Mouse (Mus musculus) lung, adult 2 months (tissue): ENCODE measurements at regions not wholly inside any gene's neighbourhood (a gene's known extent, or its start where the extent isn't known, plus 50 kb on each side); places are given as distances from the start of the nearest gene placed in this dataset.

ENCODE experiments used
- CTCF ChIP-seq: fragments of 200-500 bp; IDR thresholded peaks from 2 replicates; pipeline ENCODE4 v1.5.1; 2011; ENCODE audit warnings: mild to moderate bottlenecking, low read length, control low read depth; ENCODE audit not compliant: insufficient read depth
- POLR2A ChIP-seq: fragments of 200-500 bp; IDR thresholded peaks from 2 replicates; pipeline ENCODE4 v1.6.1; 2011; ENCODE audit warnings: low read depth, mild to moderate bottlenecking, control low read depth, low read length, borderline replicate concordance; ENCODE audit errors: extremely low read depth

DNA sequence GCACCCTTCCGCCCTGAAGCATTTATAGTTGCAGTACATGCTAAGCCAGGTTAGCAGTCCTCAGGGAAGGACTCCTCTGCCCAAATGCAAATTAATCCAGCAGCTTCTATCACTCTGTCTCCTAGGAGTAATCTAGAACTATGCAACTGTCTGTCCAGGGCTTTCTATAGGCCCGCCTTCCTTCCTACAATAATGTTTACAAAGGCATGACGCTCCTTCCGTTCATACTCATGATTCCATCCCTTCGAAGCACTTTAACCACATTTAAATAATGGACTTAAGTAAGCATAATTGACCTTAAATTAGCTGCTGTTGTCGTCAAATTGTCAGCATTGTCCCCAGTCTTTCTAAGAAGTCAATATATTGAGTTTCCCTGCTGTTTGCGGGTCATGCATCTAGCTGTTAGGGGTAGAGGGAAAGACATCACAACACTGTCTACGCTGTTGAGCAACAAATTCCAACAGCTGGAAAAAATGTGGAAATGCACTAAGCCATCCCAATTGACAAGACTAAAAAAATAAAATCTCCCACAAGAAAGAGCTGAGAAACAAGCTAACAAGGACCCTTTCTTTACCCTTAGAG, 166.3 kb downstream of the Iqub start:
- TF ChIP-seq CTCF (no peak), POLR2A (no peak)
